Mouse (Mus musculus) liver, embryonic 11.5 days (tissue): ENCODE measurements at regions not wholly inside any gene's neighbourhood (a gene's known extent, or its start where the extent isn't known, plus 50 kb on each side); places are given as distances from the start of the nearest gene placed in this dataset. TPM values are rescaled to one million over a fixed set of nuclear protein-coding genes. Genes with fewer than 3 reads are reported as not detected.

Experiments used
- ATAC-seq: fragments of 200-750 bp; cut with Nextera tagmentation; replicated peaks from 2 replicates; pipeline ENCODE4 v1.8.0; 2017; ENCODE audit warnings: moderate number of reproducible peaks, mild to moderate bottlenecking, moderate TSS enrichment, moderate library complexity; ENCODE audit not compliant: low FRiP score
- DNase-seq: peaks from one replicate; pipeline ENCODE4 v3.0.0-alpha.2; 2017; ENCODE audit warnings: low spot score
- H3K27ac ChIP-seq: fragments of 300-500 bp; sonication (generic); 2 replicates; pipeline ENCODE4 v1.5.1; 2014; ENCODE audit warnings: mild to moderate bottlenecking, low read depth, low read length, control low read depth
- H3K27me3 ChIP-seq: fragments of 300-500 bp; sonication (generic); replicated peaks from 2 replicates; pipeline ENCODE4 v1.6.1; 2014; ENCODE audit warnings: low read length, mixed read lengths; ENCODE audit not compliant: control insufficient read depth, insufficient read depth
- H3K36me3 ChIP-seq: fragments of 300-500 bp; sonication (generic); 2 replicates; pipeline ENCODE4 v1.6.1; 2014; ENCODE audit warnings: mild to moderate bottlenecking, low read length, moderate library complexity, mixed read lengths; ENCODE audit not compliant: control insufficient read depth, insufficient read depth
- H3K4me1 ChIP-seq: fragments of 300-500 bp; sonication (generic); replicated peaks from 2 replicates; pipeline ENCODE4 v1.6.1; 2014; ENCODE audit warnings: low read length, mixed read lengths; ENCODE audit not compliant: control insufficient read depth, insufficient read depth
- H3K4me2 ChIP-seq: fragments of 300-500 bp; sonication (generic); 2 replicates; pipeline ENCODE4 v1.6.1; 2014; ENCODE audit warnings: mild to moderate bottlenecking, control low read depth, moderate library complexity
- H3K4me3 ChIP-seq: fragments of 300-500 bp; sonication (generic); 2 replicates; pipeline ENCODE4 v1.5.1; 2014; ENCODE audit warnings: low read depth, low read length, control low read depth
- H3K9ac ChIP-seq: fragments of 300-500 bp; sonication (generic); 2 replicates; pipeline ENCODE4 v1.6.1; 2014; ENCODE audit warnings: low read depth, low read length, control low read depth
- H3K9me3 ChIP-seq: fragments of 300-500 bp; sonication (generic); 2 replicates; pipeline ENCODE4 v1.6.1; 2016; ENCODE audit warnings: low read length, inconsistent platforms, mixed read lengths; ENCODE audit not compliant: control insufficient read depth
- WGBS: fragments of 180-500 bp; shearing (Covaris S2); extraction: QIAGEN DNeasy Blood & Tissue Kit; methylation state at CpG from one replicate; pipeline ENCODE4 v1.1.7; 2014; 5-methylcytosine and 5-hydroxymethylcytosine counted together
- microRNA-seq: library from miRNA; unstranded; fragments of <30 nt; microRNA quantifications from one replicate; pipeline ENCODE4, GENCODE M21; 2017; ENCODE audit warnings: borderline number of aligned reads

DNA sequence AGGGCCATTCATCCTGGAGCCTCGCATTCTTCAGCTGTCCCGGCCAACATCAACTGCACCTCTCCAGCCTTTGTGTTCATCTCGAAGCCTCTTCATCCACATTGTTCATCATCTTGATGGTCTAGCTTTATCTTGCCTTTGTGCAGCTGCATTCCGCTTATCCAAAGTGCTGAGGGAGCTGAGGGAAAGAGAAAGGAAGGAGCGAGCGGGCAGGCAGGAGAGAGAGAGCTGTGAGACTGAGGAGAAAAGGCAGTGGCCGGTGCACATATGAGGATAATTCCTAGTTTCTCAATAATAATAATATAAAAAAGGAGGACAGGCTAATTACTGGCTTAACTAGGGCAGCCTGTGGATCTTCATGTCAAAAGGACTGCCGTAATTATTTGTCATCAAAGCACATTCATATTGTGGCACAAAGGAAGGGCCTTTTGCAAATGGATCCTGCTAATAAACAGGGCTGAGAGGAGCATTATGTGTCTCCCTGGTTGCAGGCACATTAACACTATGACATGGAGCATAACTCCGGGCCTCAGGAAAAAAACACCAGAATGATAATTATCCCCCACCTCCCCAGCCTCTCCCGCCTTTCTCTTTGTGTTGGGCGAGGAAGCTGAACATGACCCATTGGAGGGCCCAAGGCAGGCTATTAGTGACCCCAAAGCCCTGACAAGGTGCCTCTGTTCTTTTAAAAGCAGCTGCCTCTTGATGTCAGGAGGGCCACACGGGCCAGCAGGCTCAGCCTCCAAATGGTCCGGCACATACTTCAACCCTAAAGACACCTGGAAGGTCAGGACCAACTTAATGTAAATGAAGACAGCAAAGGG is 751.9 kb downstream of the Bcl11a start:
- no peaks in the 10 kb centered on the region for H3K36me3 ChIP-seq
- no peaks in the 10 kb centered on the region for H3K4me1 ChIP-seq
- WGBS, result 76% methylated on average over 13 of the region's 13 CpGs
- DNase-seq (no peak), ATAC-seq (no peak)
- H3K4me2 ChIP-seq, result no peak overlapping the region
- H3K27ac ChIP-seq, result no peak overlapping the region
- H3K4me3 ChIP-seq, result no peak overlapping the region
- no peaks in the 10 kb centered on the region for H3K9me3 ChIP-seq
- H3K9ac ChIP-seq, result no peak overlapping the region
- no peaks in the 10 kb centered on the region for H3K27me3 ChIP-seq

DNA sequence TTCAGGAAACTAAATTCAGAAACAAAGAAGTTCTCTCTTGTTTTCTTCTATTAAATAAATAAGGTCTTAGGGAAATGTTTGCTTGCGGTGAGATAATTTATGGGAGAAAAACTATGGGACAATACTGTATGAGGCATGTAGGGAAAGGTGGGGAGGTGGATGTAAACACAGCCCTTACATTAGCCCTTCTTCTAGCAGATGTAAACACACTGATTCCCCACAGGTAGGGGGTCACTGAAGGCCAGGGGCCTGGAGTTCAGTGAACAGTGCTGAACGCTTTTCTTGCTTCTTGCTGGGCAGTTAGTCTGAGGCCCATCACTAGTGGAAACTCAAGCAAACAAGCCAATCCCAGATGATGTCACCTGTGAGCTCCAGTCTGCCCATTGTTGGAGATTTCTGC is 752.6 kb downstream of the Bcl11a start:
- H3K27me3 ChIP-seq, result no peaks in the 10 kb centered on the region
- H3K36me3 ChIP-seq, result no peaks in the 10 kb centered on the region
- H3K27ac ChIP-seq, result no peak overlapping the region
- no peak overlapping the region for H3K4me2 ChIP-seq
- DNase-seq (no peak), ATAC-seq (no peak)
- H3K4me1 ChIP-seq, result no peaks in the 10 kb centered on the region
- no peak overlapping the region for H3K4me3 ChIP-seq
- no peak overlapping the region for H3K9ac ChIP-seq
- 74% methylated on average over 2 of the region's 2 CpGs for WGBS
- H3K9me3 ChIP-seq, result no peaks in the 10 kb centered on the region

GRCm38 (mm10) chr11:24843839-24844738 is 766.2 kb downstream of the Bcl11a start:
- H3K27ac ChIP-seq, result no peak overlapping the region
- no peak overlapping the region for H3K9ac ChIP-seq
- no peaks in the 10 kb centered on the region for H3K36me3 ChIP-seq
- no peak overlapping the region for H3K4me3 ChIP-seq
- no peaks in the 10 kb centered on the region for H3K4me1 ChIP-seq
- no peaks in the 10 kb centered on the region for H3K9me3 ChIP-seq
- H3K27me3 ChIP-seq, result no peaks in the 10 kb centered on the region
- 72% methylated on average over 2 of the region's 2 CpGs for WGBS
- ATAC-seq, result no peak
- no peak overlapping the region for H3K4me2 ChIP-seq
- DNase-seq, result no peak

GRCm38 (mm10) chr11:24856991-24857390 is 779.1 kb downstream of the Bcl11a start:
- Histone ChIP-seq H3K4me2 (no peak overlapping the region), H3K36me3 (no peaks in the 10 kb centered on the region), H3K4me1 (no peaks in the 10 kb centered on the region), H3K9ac (no peak overlapping the region), H3K27me3 (no peaks in the 10 kb centered on the region), H3K9me3 (no peaks in the 10 kb centered on the region), H3K4me3 (no peak overlapping the region), H3K27ac (no peak overlapping the region)
- ATAC-seq (no peak), DNase-seq (no peak)
- 80% methylated on average over 6 of the region's 6 CpGs for WGBS

DNA sequence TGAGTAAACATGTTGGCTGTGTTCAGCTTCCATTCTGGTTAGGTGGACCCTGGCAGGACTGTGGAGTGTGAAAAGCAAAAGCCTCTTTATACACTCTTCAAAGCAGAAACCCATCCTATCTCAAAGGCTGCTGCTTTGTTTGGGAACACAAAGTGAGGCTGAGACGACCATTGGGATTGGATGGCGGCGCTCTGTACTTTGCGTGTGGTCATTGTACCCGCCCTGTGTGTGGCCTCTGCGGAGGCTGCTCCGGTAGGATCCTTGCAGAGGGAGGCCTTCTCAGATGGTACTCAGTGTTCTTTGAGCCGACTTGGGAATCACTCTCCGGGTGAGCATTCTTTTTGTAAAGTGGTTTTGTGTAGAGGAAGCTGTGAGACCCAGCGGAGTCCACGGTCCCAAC is 786.8 kb downstream of the Bcl11a start:
- H3K4me3 ChIP-seq, result no peak overlapping the region
- DNase-seq, result no peak
- no peaks in the 10 kb centered on the region for H3K9me3 ChIP-seq
- H3K27me3 ChIP-seq, result no peaks in the 10 kb centered on the region
- no peak overlapping the region for H3K4me2 ChIP-seq
- no peaks in the 10 kb centered on the region for H3K4me1 ChIP-seq
- H3K27ac ChIP-seq, result no peak overlapping the region
- WGBS, result 82% methylated on average over 11 of the region's 11 CpGs
- no peak for ATAC-seq
- no peaks in the 10 kb centered on the region for H3K36me3 ChIP-seq
- no peak overlapping the region for H3K9ac ChIP-seq

- H3K27me3 ChIP-seq, result no peaks in the 10 kb centered on the region
- H3K36me3 ChIP-seq, result no peaks in the 10 kb centered on the region
- ATAC-seq (no peak), DNase-seq (no peak)
- no peaks in the 10 kb centered on the region for H3K4me1 ChIP-seq
- H3K9ac ChIP-seq, result no peak overlapping the region
- no peak overlapping the region for H3K4me2 ChIP-seq
- no peak overlapping the region for H3K4me3 ChIP-seq
- WGBS, result 63% methylated on average over 3 of the region's 3 CpGs
- no peak overlapping the region for H3K27ac ChIP-seq
- no peaks in the 10 kb centered on the region for H3K9me3 ChIP-seq
Observed at GRCm38 (mm10) chr11:24865067-24865796, 787.4 kb downstream of the Bcl11a start.

Small RNAs in the stretch of these regions (microRNA-seq; reads per million reads assigned to microRNA genes)
- gene Gm25507, result not detected
